Mouse (Mus musculus): Measurements from ENCODE around the gene Cass4. TPM values are rescaled to one million over a fixed set of nuclear protein-coding genes. Genes with fewer than 3 reads are reported as not detected.

Cass4 gene
- polyA plus RNA-seq, 1 experiment from 2014 or later: 0.27 TPM

GRCm38 (mm10) chr2:172401116-172401825, 7.7 kb downstream of the Cass4 start:
- WGBS: 73% methylated on average over 13 of the region's 13 CpGs
- Histone ChIP-seq H3K36me3 (replicated peaks; ENCODE audit: control insufficient read depth, insufficient read depth) (no peaks in the 10 kb centered on the region), H3K27ac (no peak overlapping the region), H3K4me2 (replicated peaks) (no peak overlapping the region), H3K9ac (no peak overlapping the region), H3K4me1 (replicated peaks; ENCODE audit: control insufficient read depth, insufficient read depth, low read length) (no peaks in the 10 kb centered on the region), H3K27me3 (ENCODE audit: control insufficient read depth, insufficient read depth, low read length) (no peaks in the 10 kb centered on the region), H3K9me3 (ENCODE audit: control insufficient read depth, low read length) (no peaks in the 10 kb centered on the region), H3K4me3 (replicated peaks; ENCODE audit: low read length) (no peak overlapping the region)
- ATAC-seq (ENCODE audit: low FRiP score): no peak
- DNase-seq (ENCODE audit: low spot score): no peak

- Histone ChIP-seq H3K27ac (no peak overlapping the region), H3K9ac (no peak overlapping the region), H3K4me2 (replicated peaks) (no peak overlapping the region), H3K27me3 (ENCODE audit: control insufficient read depth, insufficient read depth, low read length) (no peaks in the 10 kb centered on the region), H3K4me1 (replicated peaks; ENCODE audit: control insufficient read depth, insufficient read depth, low read length) (no peaks in the 10 kb centered on the region), H3K36me3 (replicated peaks; ENCODE audit: control insufficient read depth, insufficient read depth) (no peaks in the 10 kb centered on the region), H3K4me3 (replicated peaks; ENCODE audit: low read length) (no peak overlapping the region), H3K9me3 (ENCODE audit: control insufficient read depth, low read length) (no peaks in the 10 kb centered on the region)
- WGBS: 69% methylated on average over 7 of the region's 7 CpGs
- ATAC-seq (ENCODE audit: low FRiP score) (no peak), DNase-seq (ENCODE audit: low spot score) (no peak)
These were observed 10.6 kb downstream of the Cass4 start for GRCm38 (mm10) chr2:172404239-172404638.

GRCm38 (mm10) chr2:172405011-172405410, 11.4 kb downstream of the Cass4 start:
- no peaks in the 10 kb centered on the region for H3K9me3 ChIP-seq (ENCODE audit: control insufficient read depth, low read length)
- H3K4me3 ChIP-seq (replicated peaks; ENCODE audit: low read length): no peak overlapping the region
- H3K4me1 ChIP-seq (replicated peaks; ENCODE audit: control insufficient read depth, insufficient read depth, low read length): no peaks in the 10 kb centered on the region
- H3K4me2 ChIP-seq (replicated peaks): no peak overlapping the region
- 77% methylated on average over 3 of the region's 3 CpGs for WGBS
- ATAC-seq (ENCODE audit: low FRiP score) (no peak), DNase-seq (ENCODE audit: low spot score) (no peak)
- H3K36me3 ChIP-seq (replicated peaks; ENCODE audit: control insufficient read depth, insufficient read depth): no peaks in the 10 kb centered on the region
- no peaks in the 10 kb centered on the region for H3K27me3 ChIP-seq (ENCODE audit: control insufficient read depth, insufficient read depth, low read length)
- no peak overlapping the region for H3K27ac ChIP-seq
- no peak overlapping the region for H3K9ac ChIP-seq

GRCm38 (mm10) chr2:172406173-172406572, 12.6 kb downstream of the Cass4 start:
- H3K27ac ChIP-seq: no peak overlapping the region
- no peak overlapping the region for H3K9ac ChIP-seq
- no peaks in the 10 kb centered on the region for H3K4me1 ChIP-seq (replicated peaks; ENCODE audit: control insufficient read depth, insufficient read depth, low read length)
- DNase-seq (ENCODE audit: low spot score): no peak
- H3K4me3 ChIP-seq (replicated peaks; ENCODE audit: low read length): no peak overlapping the region
- no peak for ATAC-seq (ENCODE audit: low FRiP score)
- H3K36me3 ChIP-seq (replicated peaks; ENCODE audit: control insufficient read depth, insufficient read depth): no peaks in the 10 kb centered on the region
- no peaks in the 10 kb centered on the region for H3K9me3 ChIP-seq (ENCODE audit: control insufficient read depth, low read length)
- WGBS: 72% methylated on average over 4 of the region's 4 CpGs
- H3K4me2 ChIP-seq (replicated peaks): no peak overlapping the region
- H3K27me3 ChIP-seq (ENCODE audit: control insufficient read depth, insufficient read depth, low read length): no peaks in the 10 kb centered on the region

GRCm38 (mm10) chr2:172407499-172407898, 13.9 kb downstream of the Cass4 start:
- 0 out of 2 replicates have a peak, but pooled peaks cover 2% of the 10 kb centered on the region for H3K4me1 ChIP-seq (replicated peaks; ENCODE audit: control insufficient read depth, insufficient read depth, low read length)
- no peak overlapping the region for H3K27ac ChIP-seq
- H3K4me2 ChIP-seq (replicated peaks): no peak overlapping the region
- H3K9ac ChIP-seq: no peak overlapping the region
- ATAC-seq (ENCODE audit: low FRiP score): no peak
- WGBS: 84% methylated on average over 2 of the region's 2 CpGs
- H3K4me3 ChIP-seq (replicated peaks; ENCODE audit: low read length): no peak overlapping the region
- H3K27me3 ChIP-seq (ENCODE audit: control insufficient read depth, insufficient read depth, low read length): no peaks in the 10 kb centered on the region
- DNase-seq (ENCODE audit: low spot score): no peak
- no peaks in the 10 kb centered on the region for H3K9me3 ChIP-seq (ENCODE audit: control insufficient read depth, low read length)
- no peaks in the 10 kb centered on the region for H3K36me3 ChIP-seq (replicated peaks; ENCODE audit: control insufficient read depth, insufficient read depth)

GRCm38 (mm10) chr2:172410686-172411085, 17.1 kb downstream of the Cass4 start:
- no peaks in the 10 kb centered on the region for H3K36me3 ChIP-seq (replicated peaks; ENCODE audit: control insufficient read depth, insufficient read depth)
- no peaks in the 10 kb centered on the region for H3K27me3 ChIP-seq (ENCODE audit: control insufficient read depth, insufficient read depth, low read length)
- DNase-seq (ENCODE audit: low spot score) (no peak), ATAC-seq (ENCODE audit: low FRiP score) (no peak)
- H3K9ac ChIP-seq: no peak overlapping the region
- no peak overlapping the region for H3K4me2 ChIP-seq (replicated peaks)
- no peak overlapping the region for H3K27ac ChIP-seq
- 80% methylated on average over 2 of the region's 2 CpGs for WGBS
- 0 out of 2 replicates have a peak, but pooled peaks cover 2% of the 10 kb centered on the region for H3K4me1 ChIP-seq (replicated peaks; ENCODE audit: control insufficient read depth, insufficient read depth, low read length)
- H3K9me3 ChIP-seq (ENCODE audit: control insufficient read depth, low read length): no peaks in the 10 kb centered on the region
- H3K4me3 ChIP-seq (replicated peaks; ENCODE audit: low read length): no peak overlapping the region

DNA sequence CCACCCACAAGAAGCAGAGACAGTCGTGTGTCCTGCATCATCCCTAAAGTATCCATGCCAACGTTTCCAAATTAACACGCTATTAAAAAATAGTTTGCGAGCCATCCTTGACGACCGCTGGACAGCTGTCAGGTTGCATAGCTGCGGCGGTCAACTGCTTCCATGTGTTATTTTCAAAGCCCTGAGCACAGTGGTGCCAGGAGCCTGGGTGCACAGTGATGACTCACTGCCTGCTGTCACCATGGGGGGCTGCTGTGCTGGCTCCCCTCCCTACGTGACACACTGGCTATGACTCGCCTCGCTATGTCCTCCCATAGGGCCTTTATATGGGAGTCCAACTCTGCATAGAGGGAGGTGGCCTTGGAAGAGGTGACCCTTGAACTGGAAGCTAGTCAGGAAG, 17.5 kb downstream of the Cass4 start:
- no peak overlapping the region for H3K4me2 ChIP-seq (replicated peaks)
- no peak overlapping the region for H3K27ac ChIP-seq
- ATAC-seq (ENCODE audit: low FRiP score) (no peak), DNase-seq (ENCODE audit: low spot score) (no peak)
- no peaks in the 10 kb centered on the region for H3K27me3 ChIP-seq (ENCODE audit: control insufficient read depth, insufficient read depth, low read length)
- 0 out of 2 replicates have a peak, but pooled peaks cover 2% of the 10 kb centered on the region for H3K4me1 ChIP-seq (replicated peaks; ENCODE audit: control insufficient read depth, insufficient read depth, low read length)
- H3K9ac ChIP-seq: no peak overlapping the region
- H3K4me3 ChIP-seq (replicated peaks; ENCODE audit: low read length): no peak overlapping the region
- no peaks in the 10 kb centered on the region for H3K9me3 ChIP-seq (ENCODE audit: control insufficient read depth, low read length)
- 83% methylated on average over 11 of the region's 11 CpGs for WGBS
- H3K36me3 ChIP-seq (replicated peaks; ENCODE audit: control insufficient read depth, insufficient read depth): no peaks in the 10 kb centered on the region

DNA sequence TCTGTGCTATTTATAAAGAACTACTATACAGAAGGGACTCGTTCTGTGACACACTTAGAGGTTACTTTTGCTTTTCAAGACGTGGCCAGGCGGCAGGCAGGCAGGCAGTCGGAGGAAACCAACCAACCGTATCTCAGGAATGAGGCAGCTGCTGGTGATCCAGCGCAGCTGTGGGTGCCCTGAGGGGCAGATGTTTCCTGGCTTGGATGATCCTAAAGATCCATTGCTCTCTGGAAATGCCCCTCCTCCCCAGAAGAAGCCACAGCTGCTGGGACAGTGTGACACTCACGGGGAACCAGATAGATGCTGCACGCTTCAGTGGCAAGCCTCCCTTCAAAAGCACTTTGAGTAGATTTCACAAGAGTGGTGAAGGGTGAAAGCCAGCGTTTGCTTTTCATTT, 18.9 kb downstream of the Cass4 start:
- peak overlapping the region; percentile 7; the same call in 1 of the 2 replicates for H3K4me2 ChIP-seq (replicated peaks)
- no peaks in the 10 kb centered on the region for H3K36me3 ChIP-seq (replicated peaks; ENCODE audit: control insufficient read depth, insufficient read depth)
- H3K4me3 ChIP-seq (replicated peaks; ENCODE audit: low read length): no peak overlapping the region
- WGBS: 8% methylated on average over 9 of the region's 9 CpGs
- DNase-seq (ENCODE audit: low spot score): peak; percentile 44
- H3K27me3 ChIP-seq (ENCODE audit: control insufficient read depth, insufficient read depth, low read length): no peaks in the 10 kb centered on the region
- H3K9me3 ChIP-seq (ENCODE audit: control insufficient read depth, low read length): no peaks in the 10 kb centered on the region
- H3K27ac ChIP-seq: no peak overlapping the region
- ATAC-seq (ENCODE audit: low FRiP score): peak; percentile 65; the same call in 1 of the 2 replicates
- H3K9ac ChIP-seq: no peak overlapping the region
- H3K4me1 ChIP-seq (replicated peaks; ENCODE audit: control insufficient read depth, insufficient read depth, low read length): 0 out of 2 replicates have a peak, but pooled peaks cover 2% of the 10 kb centered on the region

GRCm38 (mm10) chr2:172413273-172413672, 19.7 kb downstream of the Cass4 start:
- DNase-seq (ENCODE audit: low spot score) (no peak), ATAC-seq (ENCODE audit: low FRiP score) (no peak)
- Histone ChIP-seq H3K27ac (no peak overlapping the region), H3K36me3 (replicated peaks; ENCODE audit: control insufficient read depth, insufficient read depth) (no peaks in the 10 kb centered on the region), H3K27me3 (ENCODE audit: control insufficient read depth, insufficient read depth, low read length) (no peaks in the 10 kb centered on the region), H3K9me3 (ENCODE audit: control insufficient read depth, low read length) (no peaks in the 10 kb centered on the region), H3K4me1 (replicated peaks; ENCODE audit: control insufficient read depth, insufficient read depth, low read length) (0 out of 2 replicates have a peak, but pooled peaks cover 2% of the 10 kb centered on the region), H3K4me2 (replicated peaks) (no peak overlapping the region), H3K4me3 (replicated peaks; ENCODE audit: low read length) (no peak overlapping the region), H3K9ac (no peak overlapping the region)
- WGBS: 15% methylated on average over 4 of the region's 4 CpGs

Data from hindbrain, embryonic 14.5 days (tissue).